Mouse (Mus musculus): ENCODE data around the gene Nyap2.

Nyap2 gene

GRCm38 (mm10) chr1:81300735-81301134, 224.0 kb downstream of the Nyap2 start:
- no peaks in the 10 kb centered on the region for H3K4me1 ChIP-seq (replicated peaks; ENCODE audit: low read depth, low read length)
- no peaks in the 10 kb centered on the region for H3K36me3 ChIP-seq (ENCODE audit: insufficient read depth, low read length)
- H3K9me3 ChIP-seq (ENCODE audit: low read length): no peaks in the 10 kb centered on the region
- no peak; the same call in 1 of the 2 replicates for TF ChIP-seq CTCF (conservative IDR thresholded peaks at IDR 0.05; ENCODE audit: low read length)
- no peak for TF ChIP-seq POU5F1 (IDR thresholded peaks at IDR 0.05; ENCODE audit: borderline replicate concordance, low read length)
- no peak for TF ChIP-seq NANOG (IDR thresholded peaks at IDR 0.05; ENCODE audit: borderline replicate concordance, low read length)
- H3K27me3 ChIP-seq (ENCODE audit: insufficient read depth, low read length): no peaks in the 10 kb centered on the region
- H3K4me3 ChIP-seq (replicated peaks; ENCODE audit: low read length): no peak overlapping the region

DNA sequence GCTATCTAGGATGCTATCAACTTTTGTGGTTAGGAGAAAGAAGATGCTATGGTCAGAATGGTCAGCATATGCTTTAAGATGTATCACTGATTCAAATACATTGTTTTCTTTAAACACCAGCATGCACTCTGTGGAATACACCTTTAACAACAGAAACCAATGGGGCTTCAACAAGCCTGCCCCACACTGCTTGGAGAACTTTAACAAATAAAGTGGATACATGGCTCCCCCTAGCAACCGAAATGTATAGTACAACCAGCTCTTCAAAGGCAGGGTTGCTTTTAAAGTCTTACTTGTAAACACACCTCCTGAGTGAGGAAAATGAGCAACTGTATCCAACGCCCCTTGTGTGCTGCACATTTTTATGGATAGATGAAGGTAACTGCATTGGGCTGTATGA, 224.9 kb downstream of the Nyap2 start:
- TF ChIP-seq NANOG (IDR thresholded peaks at IDR 0.05; ENCODE audit: borderline replicate concordance, low read length) (no peak), CTCF (conservative IDR thresholded peaks at IDR 0.05; ENCODE audit: low read length) (peak; percentile 50), POU5F1 (IDR thresholded peaks at IDR 0.05; ENCODE audit: borderline replicate concordance, low read length) (no peak)
- H3K27me3 ChIP-seq (ENCODE audit: insufficient read depth, low read length): no peaks in the 10 kb centered on the region
- H3K4me3 ChIP-seq (replicated peaks; ENCODE audit: low read length): no peak overlapping the region
- no peaks in the 10 kb centered on the region for H3K4me1 ChIP-seq (replicated peaks; ENCODE audit: low read depth, low read length)
- no peaks in the 10 kb centered on the region for H3K36me3 ChIP-seq (ENCODE audit: insufficient read depth, low read length)
- no peaks in the 10 kb centered on the region for H3K9me3 ChIP-seq (ENCODE audit: low read length)

- TF ChIP-seq CTCF (conservative IDR thresholded peaks at IDR 0.05; ENCODE audit: low read length) (no peak), NANOG (IDR thresholded peaks at IDR 0.05; ENCODE audit: borderline replicate concordance, low read length) (no peak), POU5F1 (IDR thresholded peaks at IDR 0.05; ENCODE audit: borderline replicate concordance, low read length) (no peak)
- no peaks in the 10 kb centered on the region for H3K27me3 ChIP-seq (ENCODE audit: insufficient read depth, low read length)
- H3K9me3 ChIP-seq (ENCODE audit: low read length): no peaks in the 10 kb centered on the region
These were observed 226.6 kb downstream of the Nyap2 start for GRCm38 (mm10) chr1:81303389-81303788.

DNA sequence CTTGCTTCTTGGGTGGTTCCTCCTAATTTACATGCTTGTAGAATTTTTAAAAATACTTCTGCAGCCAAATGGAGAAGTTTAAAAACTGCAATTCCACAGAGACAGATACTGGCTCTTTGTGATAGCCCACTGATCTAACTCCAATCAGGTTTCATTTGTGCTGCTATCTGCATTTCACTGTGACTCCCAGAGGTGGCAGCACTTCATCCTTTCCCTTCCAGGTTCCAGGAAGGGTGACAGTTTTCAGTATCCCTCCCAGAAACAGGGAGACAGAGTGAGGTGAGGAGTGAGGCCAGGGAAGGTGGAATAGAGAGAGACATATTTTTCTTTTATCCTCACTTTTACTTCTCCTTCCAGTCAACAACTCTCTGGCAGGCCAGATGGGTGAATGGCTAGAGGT, 230.7 kb downstream of the Nyap2 start:
- no peaks in the 10 kb centered on the region for H3K27me3 ChIP-seq (ENCODE audit: insufficient read depth, low read length)
- no peaks in the 10 kb centered on the region for H3K9me3 ChIP-seq (ENCODE audit: low read length)
- TF ChIP-seq POU5F1 (IDR thresholded peaks at IDR 0.05; ENCODE audit: borderline replicate concordance, low read length) (no peak), NANOG (IDR thresholded peaks at IDR 0.05; ENCODE audit: borderline replicate concordance, low read length) (no peak), CTCF (conservative IDR thresholded peaks at IDR 0.05; ENCODE audit: low read length) (peak; percentile 24)

More at GRCm38 (mm10) chr1:81303389-81303788, 226.6 kb downstream of the Nyap2 start:
- H3K4me3 ChIP-seq (replicated peaks; ENCODE audit: low read length): no peak overlapping the region
- no peaks in the 10 kb centered on the region for H3K4me1 ChIP-seq (replicated peaks; ENCODE audit: low read depth, low read length)
- H3K36me3 ChIP-seq (ENCODE audit: insufficient read depth, low read length): no peaks in the 10 kb centered on the region

GRCm38 (mm10) chr1:81307934-81308333, 231.2 kb downstream of the Nyap2 start:
- H3K36me3 ChIP-seq (ENCODE audit: insufficient read depth, low read length): no peaks in the 10 kb centered on the region
- no peak overlapping the region for H3K4me3 ChIP-seq (replicated peaks; ENCODE audit: low read length)
- no peaks in the 10 kb centered on the region for H3K27me3 ChIP-seq (ENCODE audit: insufficient read depth, low read length)
- TF ChIP-seq POU5F1 (IDR thresholded peaks at IDR 0.05; ENCODE audit: borderline replicate concordance, low read length): no peak
- H3K9me3 ChIP-seq (ENCODE audit: low read length): no peaks in the 10 kb centered on the region
- H3K4me1 ChIP-seq (replicated peaks; ENCODE audit: low read depth, low read length): no peaks in the 10 kb centered on the region

More for the DNA sequence above, 230.7 kb downstream of the Nyap2 start:
- no peak overlapping the region for H3K4me3 ChIP-seq (replicated peaks; ENCODE audit: low read length)
- H3K4me1 ChIP-seq (replicated peaks; ENCODE audit: low read depth, low read length): no peaks in the 10 kb centered on the region
- H3K36me3 ChIP-seq (ENCODE audit: insufficient read depth, low read length): no peaks in the 10 kb centered on the region

GRCm38 (mm10) chr1:81310087-81310626, 233.4 kb downstream of the Nyap2 start:
- H3K27me3 ChIP-seq (ENCODE audit: insufficient read depth, low read length): no peaks in the 10 kb centered on the region
- TF ChIP-seq CTCF (conservative IDR thresholded peaks at IDR 0.05; ENCODE audit: low read length): peak; percentile 49
- TF ChIP-seq POU5F1 (IDR thresholded peaks at IDR 0.05; ENCODE audit: borderline replicate concordance, low read length): no peak
- no peak for TF ChIP-seq NANOG (IDR thresholded peaks at IDR 0.05; ENCODE audit: borderline replicate concordance, low read length)
- no peak overlapping the region for H3K4me3 ChIP-seq (replicated peaks; ENCODE audit: low read length)
- H3K4me1 ChIP-seq (replicated peaks; ENCODE audit: low read depth, low read length): no peaks in the 10 kb centered on the region
- no peaks in the 10 kb centered on the region for H3K9me3 ChIP-seq (ENCODE audit: low read length)
- no peaks in the 10 kb centered on the region for H3K36me3 ChIP-seq (ENCODE audit: insufficient read depth, low read length)

GRCm38 (mm10) chr1:81316403-81316994, 239.7 kb downstream of the Nyap2 start:
- H3K4me3 ChIP-seq (replicated peaks; ENCODE audit: low read length): no peak overlapping the region
- H3K36me3 ChIP-seq (ENCODE audit: insufficient read depth, low read length): no peaks in the 10 kb centered on the region
- TF ChIP-seq CTCF (conservative IDR thresholded peaks at IDR 0.05; ENCODE audit: low read length) (peak; percentile 58), POU5F1 (IDR thresholded peaks at IDR 0.05; ENCODE audit: borderline replicate concordance, low read length) (no peak)
- H3K9me3 ChIP-seq (ENCODE audit: low read length): no peaks in the 10 kb centered on the region
- no peaks in the 10 kb centered on the region for H3K4me1 ChIP-seq (replicated peaks; ENCODE audit: low read depth, low read length)
- H3K27me3 ChIP-seq (ENCODE audit: insufficient read depth, low read length): peaks cover 5% of the 10 kb centered on the region; the same call in 1 of the 2 replicates

GRCm38 (mm10) chr1:81316995-81317413, 240.3 kb downstream of the Nyap2 start:
- no peaks in the 10 kb centered on the region for H3K9me3 ChIP-seq (ENCODE audit: low read length)
- no peak overlapping the region for H3K4me3 ChIP-seq (replicated peaks; ENCODE audit: low read length)
- no peaks in the 10 kb centered on the region for H3K4me1 ChIP-seq (replicated peaks; ENCODE audit: low read depth, low read length)
- H3K27me3 ChIP-seq (ENCODE audit: insufficient read depth, low read length): peaks cover 5% of the 10 kb centered on the region; the same call in 1 of the 2 replicates
- TF ChIP-seq CTCF (conservative IDR thresholded peaks at IDR 0.05; ENCODE audit: low read length) (no peak), POU5F1 (IDR thresholded peaks at IDR 0.05; ENCODE audit: borderline replicate concordance, low read length) (no peak), NANOG (IDR thresholded peaks at IDR 0.05; ENCODE audit: borderline replicate concordance, low read length) (no peak)
- H3K36me3 ChIP-seq (ENCODE audit: insufficient read depth, low read length): no peaks in the 10 kb centered on the region

GRCm38 (mm10) chr1:81387722-81388121, 311.0 kb downstream of the Nyap2 start:
- Histone ChIP-seq H3K27me3 (ENCODE audit: insufficient read depth, low read length) (no peaks in the 10 kb centered on the region), H3K36me3 (ENCODE audit: insufficient read depth, low read length) (no peaks in the 10 kb centered on the region), H3K4me1 (replicated peaks; ENCODE audit: low read depth, low read length) (no peaks in the 10 kb centered on the region), H3K9me3 (ENCODE audit: low read length) (no peaks in the 10 kb centered on the region), H3K4me3 (replicated peaks; ENCODE audit: low read length) (no peak overlapping the region)
- no peak for TF ChIP-seq NANOG (IDR thresholded peaks at IDR 0.05; ENCODE audit: borderline replicate concordance, low read length)
- TF ChIP-seq POU5F1 (IDR thresholded peaks at IDR 0.05; ENCODE audit: borderline replicate concordance, low read length): no peak
- TF ChIP-seq CTCF (conservative IDR thresholded peaks at IDR 0.05; ENCODE audit: low read length): no peak

All from E14TG2a.4 (cell line).